Mouse (Mus musculus) testis, adult 2 months (tissue): ENCODE results near the gene Lhx1.

Experiments used
- CTCF ChIP-seq: fragments of 200-500 bp; IDR thresholded peaks from 2 replicates; pipeline ENCODE4 v1.5.1; 2012; ENCODE audit warnings: low read depth, mild to moderate bottlenecking, inconsistent platforms, low read length, moderate library complexity; ENCODE audit not compliant: control insufficient read depth, insufficient read depth, insufficient replicate concordance
- POLR2A ChIP-seq: fragments of 200-500 bp; IDR thresholded peaks from 2 replicates; pipeline ENCODE4 v1.6.1; 2012; ENCODE audit warnings: low read depth, mild to moderate bottlenecking, inconsistent platforms, low read length, moderate library complexity; ENCODE audit not compliant: control insufficient read depth

DNA sequence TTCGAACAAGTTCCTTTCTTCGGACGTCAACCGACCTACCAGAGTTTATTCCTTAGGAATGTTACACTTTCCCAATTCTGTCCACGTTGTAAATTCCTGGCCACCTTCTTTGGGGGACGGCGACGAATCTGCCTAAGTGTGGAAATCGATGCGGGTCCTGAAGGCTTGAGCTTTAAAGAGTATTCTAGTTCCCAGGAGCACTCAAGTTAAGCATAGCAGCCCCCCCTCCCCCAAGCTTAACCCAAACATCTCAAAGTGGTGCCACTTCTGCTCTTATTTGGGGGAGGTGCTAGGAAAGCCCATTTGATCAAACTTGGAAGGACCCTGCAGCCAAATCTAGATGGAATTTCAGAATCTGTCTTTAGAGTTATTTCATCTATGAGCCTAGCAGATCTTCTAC, 1.1 kb upstream of the Lhx1 start:
- TF ChIP-seq CTCF: no peak
- no peak for TF ChIP-seq POLR2A
